Mouse (Mus musculus): Measurements from ENCODE around the gene Krtap9-5. TPM values are rescaled to one million over a fixed set of nuclear protein-coding genes. Genes with fewer than 3 reads are reported as not detected.

Krtap9-5 gene
- total RNA-seq, 4 experiments from 2014 or later: not detected

Other genes starting within 250 kb of the Krtap9-5 start
- not detected for gene Gm14180, start 214.2 kb upstream of the Krtap9-5 start, total RNA-seq (2022)
- not detected for gene Gm11595, start 175.6 kb upstream of the Krtap9-5 start, total RNA-seq (2022)
- gene Krtap4-8, start 167.8 kb upstream of the Krtap9-5 start, total RNA-seq (2022): not detected
- gene Krtap4-9, start 163.3 kb upstream of the Krtap9-5 start, total RNA-seq (2022): not detected
- gene Gm11596, start 155.0 kb upstream of the Krtap9-5 start, total RNA-seq (2022): not detected
- not detected for gene Gm11569, start 149.5 kb upstream of the Krtap9-5 start, total RNA-seq (2022)
- not detected for gene Gm11554, start 144.0 kb upstream of the Krtap9-5 start, total RNA-seq (2022)
- gene Krtap4-13, start 138.6 kb upstream of the Krtap9-5 start, total RNA-seq (2022): not detected
- not detected for gene Gm11564, start 132.8 kb upstream of the Krtap9-5 start, total RNA-seq (2022)
- gene 2300003K06Rik, start 110.4 kb upstream of the Krtap9-5 start, total RNA-seq (2022): not detected
- gene Krtap4-16, start 96.9 kb upstream of the Krtap9-5 start, total RNA-seq (2022): not detected
- gene Gm11568, start 90.6 kb upstream of the Krtap9-5 start, total RNA-seq (2022): not detected
- gene Gm11559, start 84.0 kb upstream of the Krtap9-5 start, total RNA-seq (2022): not detected
- gene Krtap9-1, start 75.1 kb upstream of the Krtap9-5 start, total RNA-seq (2022): not detected
- gene Gm11567, start 69.3 kb upstream of the Krtap9-5 start, total RNA-seq (2022): not detected
- not detected for gene Krtap31-1, start 40.6 kb upstream of the Krtap9-5 start, total RNA-seq (2022)
- gene Gm11565, start 33.7 kb upstream of the Krtap9-5 start, total RNA-seq (2022): not detected
- not detected for gene Krtap31-2, start 12.2 kb upstream of the Krtap9-5 start, total RNA-seq (2022)
- not detected for gene Krtap29-1, start 30.6 kb downstream of the Krtap9-5 start, total RNA-seq (2022)
- not detected for gene Krtap16-1, start 38.1 kb downstream of the Krtap9-5 start, total RNA-seq (2022)
- gene Krtap17-1, start 45.5 kb downstream of the Krtap9-5 start, total RNA-seq (2022): not detected
- gene Krt33a, start 67.7 kb downstream of the Krtap9-5 start, total RNA-seq (2022): not detected
- gene Krt33b, start 81.4 kb downstream of the Krtap9-5 start, total RNA-seq (2022): not detected
- not detected for gene Krt34, start 93.1 kb downstream of the Krtap9-5 start, total RNA-seq (2022)
- not detected for gene Krt31, start 102.1 kb downstream of the Krtap9-5 start, total RNA-seq (2022)
- not detected for gene Krt32, start 139.8 kb downstream of the Krtap9-5 start, total RNA-seq (2022)
- not detected for gene Krt35, start 147.8 kb downstream of the Krtap9-5 start, total RNA-seq (2022)
- gene Krt36, start 157.2 kb downstream of the Krtap9-5 start, total RNA-seq (2022): not detected
- not detected for gene Krt13, start 173.1 kb downstream of the Krtap9-5 start, total RNA-seq (2022)
- not detected for gene Krt15, start 187.5 kb downstream of the Krtap9-5 start, total RNA-seq (2022)
- gene Krt19, start 200.2 kb downstream of the Krtap9-5 start, total RNA-seq (2022): not detected
- gene Krt9, start 244.8 kb downstream of the Krtap9-5 start, total RNA-seq (2022): 1 to 10 TPM; 4.2 to 5.0 (median 4.4) TPM

Data from left cerebral cortex, adult 8-10 months (tissue).